Mouse (Mus musculus) megakaryocyte, embryonic 14.5 days (primary cell): ENCODE results near the gene C1qtnf5. TPM values are rescaled to one million over a fixed set of nuclear protein-coding genes. Genes with fewer than 3 reads are reported as not detected.

Experiments
- H3K27me3 ChIP-seq: replicated peaks from 2 replicates; pipeline ENCODE3; 2012; ENCODE audit warnings: inconsistent platforms
- H3K36me3 ChIP-seq: replicated peaks from 2 replicates; pipeline ENCODE3; 2012; ENCODE audit warnings: low read length, inconsistent platforms, mixed read lengths
- H3K4me1 ChIP-seq: 2 replicates; pipeline ENCODE4 v1.6.1; 2012; ENCODE audit warnings: inconsistent platforms
- H3K4me3 ChIP-seq: replicated peaks from 2 replicates; pipeline ENCODE3; 2012; ENCODE audit warnings: moderate library complexity, mild to moderate bottlenecking, inconsistent platforms
- H3K9me3 ChIP-seq: 2 replicates; pipeline ENCODE4 v1.6.1; 2012; ENCODE audit warnings: inconsistent platforms
- FLI1 ChIP-seq: IDR thresholded peaks from 2 replicates; pipeline ENCODE4 v1.6.1; 2012; ENCODE audit warnings: low read length, inconsistent platforms, mixed read lengths
- GATA1 ChIP-seq: IDR thresholded peaks from 3 replicates; pipeline ENCODE4 v1.6.1; 2012; ENCODE audit warnings: mixed read lengths, low read length, inconsistent platforms, borderline replicate concordance
- polyA plus RNA-seq: library from polyadenylated mRNA; stranded (reverse); fragments of >175 nt; gene quantifications from 2 replicates; pipeline ENCODE4 v1.2.3, GENCODE M21; 2012; ENCODE audit warnings: low replicate concordance; ENCODE audit not compliant: insufficient read depth

Gene C1qtnf5
- polyA plus RNA-seq, 1 experiment: not detected

- no peak overlapping the region for H3K4me3 ChIP-seq
- peaks cover 32% of the 10 kb centered on the region for H3K4me1 ChIP-seq
- H3K9me3 ChIP-seq: no peaks in the 10 kb centered on the region
- TF ChIP-seq FLI1: no peak
- peaks cover 80% of the 10 kb centered on the region for H3K27me3 ChIP-seq
- no peaks in the 10 kb centered on the region for H3K36me3 ChIP-seq
These were observed 34.5 kb upstream of the C1qtnf5 start for GRCm38 (mm10) chr9:44072599-44072915.

- H3K27me3 ChIP-seq: peaks cover 80% of the 10 kb centered on the region
- H3K4me3 ChIP-seq: no peak overlapping the region
- peaks cover 28% of the 10 kb centered on the region for H3K4me1 ChIP-seq
- no peak for TF ChIP-seq FLI1
- no peak for TF ChIP-seq GATA1
- no peaks in the 10 kb centered on the region for H3K9me3 ChIP-seq
- no peaks in the 10 kb centered on the region for H3K36me3 ChIP-seq
These were observed 33.9 kb upstream of the C1qtnf5 start for GRCm38 (mm10) chr9:44073115-44073514.

- Histone ChIP-seq H3K27me3 (peaks cover 88% of the 10 kb centered on the region), H3K4me3 (no peak overlapping the region)
These were observed 32.4 kb upstream of the C1qtnf5 start for GRCm38 (mm10) chr9:44074395-44075275.

DNA sequence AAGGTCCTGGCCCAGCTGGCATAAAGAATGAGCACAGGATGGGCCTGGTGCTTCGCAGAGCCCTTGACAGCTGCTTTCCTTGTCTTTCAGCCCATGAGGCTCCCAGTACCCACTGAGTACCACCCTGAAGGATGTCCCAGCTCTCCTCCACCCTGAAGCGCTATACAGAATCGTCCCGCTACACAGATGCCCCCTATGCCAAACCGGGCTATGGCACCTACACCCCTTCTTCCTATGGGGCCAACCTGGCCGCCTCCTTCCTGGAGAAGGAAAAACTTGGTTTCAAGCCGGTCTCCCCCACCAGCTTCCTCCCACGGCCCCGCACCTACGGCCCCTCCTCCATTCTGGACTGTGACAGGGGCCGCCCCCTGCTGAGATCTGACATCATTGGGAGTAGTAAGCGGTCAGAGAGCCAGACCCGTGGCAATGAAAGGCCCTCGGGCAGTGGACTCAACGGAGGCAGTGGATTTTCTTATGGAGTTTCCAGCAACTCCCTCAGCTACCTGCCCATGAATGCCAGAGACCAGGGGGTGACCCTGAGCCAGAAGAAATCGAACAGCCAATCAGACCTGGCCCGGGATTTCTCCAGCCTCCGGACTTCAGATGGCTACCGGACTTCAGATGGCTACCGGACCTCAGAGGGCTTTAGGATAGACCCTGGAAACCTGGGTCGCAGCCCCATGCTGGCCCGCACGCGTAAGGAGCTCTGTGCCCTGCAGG, 31.6 kb upstream of the C1qtnf5 start:
- Histone ChIP-seq H3K36me3 (no peaks in the 10 kb centered on the region), H3K4me3 (no peak overlapping the region), H3K9me3 (no peaks in the 10 kb centered on the region), H3K4me1 (peaks cover 45% of the 10 kb centered on the region), H3K27me3 (peaks cover 88% of the 10 kb centered on the region)
- TF ChIP-seq FLI1: no peak

More at GRCm38 (mm10) chr9:44074395-44075275, 32.4 kb upstream of the C1qtnf5 start:
- Histone ChIP-seq H3K9me3 (no peaks in the 10 kb centered on the region), H3K36me3 (no peaks in the 10 kb centered on the region), H3K4me1 (peaks cover 41% of the 10 kb centered on the region)
- TF ChIP-seq GATA1: no peak
- TF ChIP-seq FLI1: no peak

DNA sequence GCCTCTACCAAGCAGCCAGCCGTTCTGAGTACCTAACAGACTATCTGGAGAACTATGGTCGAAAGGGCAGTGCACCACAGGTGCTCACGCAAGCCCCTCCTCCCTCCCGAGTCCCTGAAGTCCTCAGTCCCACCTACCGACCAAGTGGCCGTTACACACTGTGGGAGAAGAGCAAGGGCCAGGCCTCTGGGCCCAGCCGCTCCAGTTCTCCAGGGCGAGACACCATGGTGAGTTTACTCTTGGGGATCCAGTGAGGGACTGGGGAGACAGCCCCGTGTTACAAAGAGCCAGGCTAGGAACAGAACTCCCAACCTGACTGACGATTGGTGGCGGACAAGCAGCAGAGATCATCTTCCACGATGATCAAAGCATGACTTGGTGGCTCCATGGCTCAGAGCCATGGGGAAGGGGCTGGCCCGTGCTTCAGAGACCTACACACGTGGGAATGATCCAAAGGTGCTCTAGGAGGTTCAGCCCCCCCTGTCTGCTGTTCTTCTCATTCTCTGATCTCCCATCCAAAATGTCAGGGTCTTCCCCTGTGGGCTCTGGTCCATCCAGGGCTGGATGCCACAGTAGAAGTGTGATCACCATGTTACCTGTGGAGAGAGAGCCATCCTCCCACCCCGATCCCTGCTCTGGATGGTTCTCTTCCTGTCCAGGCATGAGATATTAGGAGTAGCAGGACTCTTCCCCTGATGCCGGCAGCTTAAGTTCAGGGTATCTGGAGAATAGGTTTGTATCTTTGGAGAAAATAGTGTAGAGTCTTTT, 30.9 kb upstream of the C1qtnf5 start:
- no peak for TF ChIP-seq GATA1
- TF ChIP-seq FLI1: no peak
- no peaks in the 10 kb centered on the region for H3K9me3 ChIP-seq
- peaks cover 87% of the 10 kb centered on the region for H3K27me3 ChIP-seq
- peaks cover 42% of the 10 kb centered on the region for H3K4me1 ChIP-seq
- no peak overlapping the region for H3K4me3 ChIP-seq
- no peaks in the 10 kb centered on the region for H3K36me3 ChIP-seq

DNA sequence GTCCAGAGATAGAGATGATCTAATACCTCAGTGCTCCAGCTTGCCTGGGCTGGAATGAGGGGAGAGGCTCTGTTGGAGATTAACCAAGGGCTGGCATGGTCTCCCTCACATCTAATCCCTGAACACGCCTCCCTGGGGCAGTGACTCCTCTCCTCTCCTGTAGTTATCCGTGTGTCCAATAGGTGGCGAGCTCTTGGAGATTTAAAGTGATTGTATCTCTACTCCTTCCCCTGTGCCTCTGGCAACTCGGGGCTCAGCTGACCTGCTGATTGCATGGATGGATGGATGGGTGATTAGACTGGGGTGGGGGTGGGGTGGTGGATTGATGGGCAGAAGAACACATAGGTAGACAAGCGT, 30.3 kb upstream of the C1qtnf5 start:
- Histone ChIP-seq H3K4me1 (peaks cover 39% of the 10 kb centered on the region), H3K9me3 (no peaks in the 10 kb centered on the region), H3K27me3 (peaks cover 85% of the 10 kb centered on the region), H3K4me3 (no peak overlapping the region), H3K36me3 (no peaks in the 10 kb centered on the region)
- TF ChIP-seq FLI1: no peak
- no peak for TF ChIP-seq GATA1

GRCm38 (mm10) chr9:44077266-44077910, 29.7 kb upstream of the C1qtnf5 start:
- peaks cover 84% of the 10 kb centered on the region for H3K27me3 ChIP-seq
- TF ChIP-seq GATA1 (no peak), FLI1 (no peak)

DNA sequence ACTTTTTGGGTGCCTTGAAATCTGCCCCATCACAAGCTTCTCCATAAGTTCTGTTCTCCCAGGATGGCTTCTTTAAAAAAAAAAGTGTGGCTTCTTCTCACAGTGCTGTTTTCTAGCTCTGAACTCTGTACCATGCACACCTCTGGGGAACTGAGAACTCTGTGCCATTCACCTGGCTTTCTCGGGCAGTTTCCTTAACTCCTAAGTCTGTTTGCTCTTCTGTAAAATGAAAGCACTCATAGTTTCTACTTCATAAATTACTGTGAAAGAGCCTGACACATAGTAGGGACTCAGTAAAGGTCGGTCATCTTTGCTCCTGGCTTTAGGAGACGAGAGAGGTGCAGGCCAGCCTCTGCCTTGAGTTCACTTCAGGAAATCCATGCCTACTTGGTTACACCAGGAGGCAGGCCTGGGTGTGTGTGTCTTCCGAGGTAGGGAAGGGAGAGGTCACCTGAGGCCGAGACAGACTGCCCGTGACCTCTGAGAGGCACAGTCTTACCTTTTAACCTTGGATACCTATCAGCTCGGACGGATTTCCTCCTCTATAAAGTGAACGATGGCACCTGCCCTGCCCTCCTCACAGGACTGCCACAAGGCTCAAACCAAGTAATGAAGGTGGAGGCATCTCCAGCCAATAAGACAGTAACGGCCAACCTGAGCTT, 28.8 kb upstream of the C1qtnf5 start:
- no peak overlapping the region for H3K4me3 ChIP-seq
- no peaks in the 10 kb centered on the region for H3K9me3 ChIP-seq
- peaks cover 84% of the 10 kb centered on the region for H3K27me3 ChIP-seq
- H3K4me1 ChIP-seq: peaks cover 39% of the 10 kb centered on the region
- TF ChIP-seq GATA1: no peak
- no peak for TF ChIP-seq FLI1
- no peaks in the 10 kb centered on the region for H3K36me3 ChIP-seq

More at GRCm38 (mm10) chr9:44077266-44077910, 29.7 kb upstream of the C1qtnf5 start:
- Histone ChIP-seq H3K4me1 (peaks cover 32% of the 10 kb centered on the region), H3K36me3 (no peaks in the 10 kb centered on the region), H3K4me3 (no peak overlapping the region), H3K9me3 (no peaks in the 10 kb centered on the region)

- H3K9me3 ChIP-seq: no peaks in the 10 kb centered on the region
- H3K4me1 ChIP-seq: peaks cover 48% of the 10 kb centered on the region
- H3K27me3 ChIP-seq: peaks cover 90% of the 10 kb centered on the region
- TF ChIP-seq GATA1 (no peak), FLI1 (no peak)
- no peak overlapping the region for H3K4me3 ChIP-seq
- H3K36me3 ChIP-seq: no peaks in the 10 kb centered on the region
These were observed 27.9 kb upstream of the C1qtnf5 start for GRCm38 (mm10) chr9:44078955-44079756.
